In the genomic region with DNA sequence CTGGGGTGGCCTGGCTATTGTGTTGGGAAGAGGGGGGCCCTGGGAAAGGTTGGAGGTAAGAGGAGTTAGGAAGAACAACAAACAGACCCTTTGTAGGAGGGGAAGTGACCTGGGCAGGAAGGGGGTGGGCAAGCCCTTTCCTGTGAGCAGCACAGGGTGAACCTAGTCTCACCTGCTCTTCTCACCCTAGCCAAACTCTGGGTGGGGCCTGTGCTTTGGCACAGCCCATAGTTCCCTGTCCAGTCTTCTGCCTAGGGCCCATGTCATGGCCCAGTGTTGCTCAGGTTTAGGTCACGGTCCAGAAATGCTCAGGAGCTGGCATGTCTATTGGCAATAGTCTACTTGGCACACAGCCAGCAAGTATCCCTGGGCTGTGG, we compare ENCODE assay signal across 11 mouse cellular contexts. TPM values are rescaled to one million over a fixed set of nuclear protein-coding genes. Genes with fewer than 3 reads are reported as not detected.
A peak's percentile ranks its signal among the peaks of the same experiment; 100 is the strongest.
DNase-seq lines count a peak whose midpoint lies in the region; ATAC-seq and TF ChIP-seq lines count a peak whose summit lies in the region.
"Had no signal": no experiment of that assay in that cellular context is flagged by ENCODE, and none has a peak within 500 bp of the region (broad histone marks: within the 10 kb centered on the region; RNA-seq: fewer than 3 reads in every experiment).

No protein-coding gene starts in this region.

- no peaks in the 10 kb centered on the region for H3K4me1 ChIP-seq in hindbrain, embryonic 13.5 days (replicated peaks)
- 0 out of 2 replicates have a peak, but pooled peaks cover 6% of the 10 kb centered on the region for H3K4me1 ChIP-seq in hindbrain, embryonic 12.5 days
- peaks cover 11% of the 10 kb centered on the region; the same call in 1 of the 2 replicates for H3K4me1 ChIP-seq in heart, postnatal 0 days (ENCODE audit: control insufficient read depth, insufficient read depth)
- peaks cover 16% of the 10 kb centered on the region for H3K4me1 ChIP-seq in lung, embryonic 16.5 days (replicated peaks; ENCODE audit: control insufficient read depth, insufficient read depth, low read length)
- H3K4me1 ChIP-seq in hindbrain, embryonic 10.5 days (replicated peaks), result peaks cover 18% of the 10 kb centered on the region

- H3K4me2 ChIP-seq in hindbrain, embryonic 13.5 days, result no peak overlapping the region
- H3K4me2 ChIP-seq in hindbrain, embryonic 12.5 days (replicated peaks), result no peak overlapping the region
- no peak overlapping the region for H3K4me2 ChIP-seq in heart, postnatal 0 days (ENCODE audit: low read depth, low read length)
- H3K4me2 ChIP-seq in lung, embryonic 16.5 days (ENCODE audit: low read depth, low read length), result no peak overlapping the region
- H3K4me2 ChIP-seq: neural tube, embryonic 13.5 days had no signal

- H3K36me3 ChIP-seq in hindbrain, embryonic 13.5 days, result peaks cover 4% of the 10 kb centered on the region
- H3K36me3 ChIP-seq in hindbrain, embryonic 12.5 days, result no peaks in the 10 kb centered on the region
- H3K36me3 ChIP-seq in heart, postnatal 0 days (replicated peaks; ENCODE audit: control insufficient read depth, insufficient read depth, low read length), result 0 out of 2 replicates have a peak, but pooled peaks cover under 1% of the 10 kb centered on the region
- H3K36me3 ChIP-seq in lung, embryonic 16.5 days (ENCODE audit: control insufficient read depth, insufficient read depth, low read length), result no peaks in the 10 kb centered on the region
- H3K36me3 ChIP-seq in hindbrain, embryonic 10.5 days, result 0 out of 2 replicates have a peak, but pooled peaks cover 4% of the 10 kb centered on the region

- no peaks in the 10 kb centered on the region for H3K9me3 ChIP-seq in hindbrain, embryonic 13.5 days
- no peaks in the 10 kb centered on the region for H3K9me3 ChIP-seq in hindbrain, embryonic 12.5 days (replicated peaks)
- no peaks in the 10 kb centered on the region for H3K9me3 ChIP-seq in heart, postnatal 0 days (replicated peaks; ENCODE audit: control insufficient read depth, low read length)
- no peaks in the 10 kb centered on the region for H3K9me3 ChIP-seq in lung, embryonic 16.5 days (ENCODE audit: control insufficient read depth, low read length)
- H3K9me3 ChIP-seq in hindbrain, embryonic 10.5 days, result no peaks in the 10 kb centered on the region
- H3K9me3 ChIP-seq: G1E; neural tube, embryonic 13.5 days had no signal

- TF ChIP-seq CTCF in heart, postnatal 0 days (IDR thresholded peaks at IDR 0.05; ENCODE audit: low read depth), result no peak

- H3K27ac ChIP-seq in hindbrain, embryonic 13.5 days, result no peak overlapping the region
- H3K27ac ChIP-seq in hindbrain, embryonic 12.5 days, result no peak overlapping the region
- peak overlapping the region; percentile 13; the same call in 1 of the 2 replicates for H3K27ac ChIP-seq in heart, postnatal 0 days (ENCODE audit: low read depth)
- peak overlapping the region; percentile 67 for H3K27ac ChIP-seq in lung, embryonic 16.5 days (ENCODE audit: low read length)
- no peak overlapping the region for H3K27ac ChIP-seq in hindbrain, embryonic 10.5 days
- H3K27ac ChIP-seq: neural tube, embryonic 13.5 days had no signal

- H3K4me3 ChIP-seq in hindbrain, embryonic 13.5 days, result no peak overlapping the region
- H3K4me3 ChIP-seq in hindbrain, embryonic 12.5 days, result no peak overlapping the region
- H3K4me3 ChIP-seq in heart, postnatal 0 days (ENCODE audit: low read depth, low read length), result no peak overlapping the region
- H3K4me3 ChIP-seq in lung, embryonic 16.5 days (ENCODE audit: low read length), result no peak overlapping the region
- no peak overlapping the region for H3K4me3 ChIP-seq in hindbrain, embryonic 10.5 days
- H3K4me3 ChIP-seq: neural tube, embryonic 13.5 days had no signal

- DNase-seq in NIH3T3 (ENCODE audit: low read depth), result peak; percentile 28
- DNase-seq in heart, postnatal 0 days (ENCODE audit: low spot score), result no peak
- DNase-seq in left cerebral cortex, adult 11 months (ENCODE audit: low spot score), result no peak
- no peak for DNase-seq in hindbrain, embryonic 10.5 days (ENCODE audit: low spot score)
- DNase-seq in cerebellum, adult 8-10 months, result no peak

- ATAC-seq in hindbrain, embryonic 13.5 days (ENCODE audit: low FRiP score), result 0 out of 2 replicates have a peak, but pooled peaks have one; percentile 43
- ATAC-seq in hindbrain, embryonic 12.5 days (ENCODE audit: low FRiP score), result no peak
- ATAC-seq in heart, postnatal 0 days (ENCODE audit: insufficient read depth, low read depth), result no peak
- peak; percentile 53 for ATAC-seq in lung, embryonic 16.5 days (ENCODE audit: low read depth)

- no peak for TF ChIP-seq EP300 in heart, postnatal 0 days (IDR thresholded peaks at IDR 0.05; ENCODE audit: low read depth)

- no peak overlapping the region for H3K9ac ChIP-seq in hindbrain, embryonic 13.5 days
- no peak overlapping the region for H3K9ac ChIP-seq in hindbrain, embryonic 12.5 days
- no peak overlapping the region for H3K9ac ChIP-seq in heart, postnatal 0 days (replicated peaks; ENCODE audit: low read depth, low read length)
- H3K9ac ChIP-seq in lung, embryonic 16.5 days (ENCODE audit: low read length), result peak overlapping the region; percentile 44; the same call in 1 of the 2 replicates
- H3K9ac ChIP-seq: neural tube, embryonic 13.5 days had no signal

- WGBS in hindbrain, embryonic 13.5 days, result 86% methylated on average over 1 of the region's 1 CpGs
- 73% methylated on average over 1 of the region's 1 CpGs for WGBS in hindbrain, embryonic 12.5 days
- WGBS in heart, postnatal 0 days, result 53% methylated on average over 1 of the region's 1 CpGs
- 38% methylated on average over 1 of the region's 1 CpGs for WGBS in lung, embryonic 16.5 days
- 91% methylated on average over 1 of the region's 1 CpGs for WGBS in hindbrain, embryonic 10.5 days

- no peaks in the 10 kb centered on the region for H3K27me3 ChIP-seq in hindbrain, embryonic 13.5 days
- no peaks in the 10 kb centered on the region for H3K27me3 ChIP-seq in hindbrain, embryonic 12.5 days
- no peaks in the 10 kb centered on the region for H3K27me3 ChIP-seq in heart, postnatal 0 days (ENCODE audit: control insufficient read depth, insufficient read depth, low read length)
- H3K27me3 ChIP-seq in lung, embryonic 16.5 days (ENCODE audit: control insufficient read depth, insufficient read depth, low read depth, low read length), result no peaks in the 10 kb centered on the region
- no peaks in the 10 kb centered on the region for H3K27me3 ChIP-seq in hindbrain, embryonic 10.5 days (ENCODE audit: insufficient read depth, poor library complexity, severe bottlenecking)
- H3K27me3 ChIP-seq: neural tube, embryonic 13.5 days had no signal

RNA-seq across cellular contexts. Expression of gene Scgb1a1, which starts 19.6 kb away (rescaled TPM):
- polyA plus RNA-seq in hindbrain, embryonic 13.5 days (2015; fragmentation: Nextera tagmentation; extraction: Ambion mirVana), result not detected in 2 replicates
- not detected in 2 replicates for polyA plus RNA-seq in hindbrain, embryonic 12.5 days (2016; fragmentation: Nextera tagmentation; extraction: Ambion mirVana)
- 8.9 TPM in 1 of 2 replicates, not detected in the other for total RNA-seq in heart, postnatal 0 days (2014; rRNA removed; ENCODE audit: low replicate concordance)
- polyA plus RNA-seq in heart, postnatal 0 days (2015; fragmentation: Nextera tagmentation; extraction: Ambion mirVana), result 1.3 and 98.2 TPM in 2 replicates
- polyA plus RNA-seq in lung, embryonic 16.5 days (2015; fragmentation: Nextera tagmentation; extraction: Ambion mirVana), result 25.3 and 50.5 TPM in 2 replicates
- not detected in 2 replicates for polyA plus RNA-seq in hindbrain, embryonic 10.5 days (2016; fragmentation: Nextera tagmentation; extraction: Ambion mirVana)
- total RNA-seq: G1E had no signal
- polyA plus RNA-seq: G1E; liver, embryonic 16.5 days; neural tube, embryonic 13.5 days had no signal

RNA-seq across cellular contexts. Expression of gene Asrgl1, which starts 28.1 kb away (rescaled TPM):
- polyA plus RNA-seq in hindbrain, embryonic 13.5 days (2015; fragmentation: Nextera tagmentation; extraction: Ambion mirVana), result 16.6 and 23.0 TPM in 2 replicates
- polyA plus RNA-seq in hindbrain, embryonic 12.5 days (2016; fragmentation: Nextera tagmentation; extraction: Ambion mirVana), result 16.8 and 18.0 TPM in 2 replicates
- 7.3 and 10.6 TPM in 2 replicates for total RNA-seq in heart, postnatal 0 days (2014; rRNA removed; ENCODE audit: low replicate concordance)
- polyA plus RNA-seq in heart, postnatal 0 days (2015; fragmentation: Nextera tagmentation; extraction: Ambion mirVana), result 22.2 and 22.7 TPM in 2 replicates
- 15.3 and 18.8 TPM in 2 replicates for polyA plus RNA-seq in lung, embryonic 16.5 days (2015; fragmentation: Nextera tagmentation; extraction: Ambion mirVana)
- 12.9 and 15.3 TPM in 2 replicates for polyA plus RNA-seq in hindbrain, embryonic 10.5 days (2016; fragmentation: Nextera tagmentation; extraction: Ambion mirVana)

Comparison
In these comparisons a context has a peak if more than half of its experiments do, and no peak if none do; other contexts are left out.
1. ATAC-seq: peak in hindbrain, embryonic 13.5 days (single experiment) and lung, embryonic 16.5 days (single experiment); none in hindbrain, embryonic 12.5 days (single experiment) and heart, postnatal 0 days (single experiment).
2. H3K27ac ChIP-seq: peak in heart, postnatal 0 days (single experiment) and lung, embryonic 16.5 days (single experiment); none in hindbrain, embryonic 13.5 days (single experiment), hindbrain, embryonic 12.5 days (single experiment) and hindbrain, embryonic 10.5 days (single experiment).